Mouse (Mus musculus) embryonic fibroblast, embryonic 13.5 days (primary cell): ENCODE measurements at regions not wholly inside any gene's neighbourhood (a gene's known extent, or its start where the extent isn't known, plus 50 kb on each side); places are given as distances from the start of the nearest gene placed in this dataset.

Experiments used
- H3K27ac ChIP-seq: 2 replicates; pipeline ENCODE4 v1.5.1; 2012; ENCODE audit warnings: low read length, control low read depth, inconsistent platforms; ENCODE audit not compliant: insufficient read depth
- H3K4me1 ChIP-seq: 2 replicates; pipeline ENCODE4 v1.6.1; 2011; ENCODE audit warnings: low read length; ENCODE audit not compliant: control insufficient read depth, insufficient read depth
- H3K4me3 ChIP-seq: 2 replicates; pipeline ENCODE4 v1.5.1; 2011; ENCODE audit warnings: mild to moderate bottlenecking, control low read depth, low read length; ENCODE audit not compliant: insufficient read depth
- CTCF ChIP-seq: IDR thresholded peaks from 2 replicates; pipeline ENCODE4 v1.5.1; 2011; ENCODE audit warnings: mild to moderate bottlenecking, control low read depth, low read length, moderate library complexity, borderline replicate concordance; ENCODE audit not compliant: insufficient read depth
- POLR2A ChIP-seq: IDR thresholded peaks from 2 replicates; pipeline ENCODE4 v1.6.1; 2011; ENCODE audit warnings: low read depth, mild to moderate bottlenecking, control low read depth, low read length, moderate library complexity

- no peaks in the 10 kb centered on the region for H3K4me1 ChIP-seq
- no peak overlapping the region for H3K27ac ChIP-seq
- H3K4me3 ChIP-seq: no peak overlapping the region
- no peak for TF ChIP-seq CTCF
- TF ChIP-seq POLR2A: no peak
Measured at GRCm38 (mm10) chr10:87719978-87720377, 138.1 kb upstream of the Igf1 start.

GRCm38 (mm10) chr10:87722244-87722643, 135.8 kb upstream of the Igf1 start:
- Histone ChIP-seq H3K4me3 (no peak overlapping the region), H3K27ac (no peak overlapping the region), H3K4me1 (no peaks in the 10 kb centered on the region)
- TF ChIP-seq POLR2A (no peak), CTCF (no peak)

GRCm38 (mm10) chr10:87732658-87733057, 125.4 kb upstream of the Igf1 start:
- no peaks in the 10 kb centered on the region for H3K4me1 ChIP-seq
- H3K4me3 ChIP-seq: no peak overlapping the region
- H3K27ac ChIP-seq: no peak overlapping the region
- TF ChIP-seq POLR2A: no peak

GRCm38 (mm10) chr10:87733241-87733640, 124.8 kb upstream of the Igf1 start:
- TF ChIP-seq CTCF: no peak
- no peak for TF ChIP-seq POLR2A
- Histone ChIP-seq H3K4me1 (no peaks in the 10 kb centered on the region), H3K27ac (no peak overlapping the region), H3K4me3 (no peak overlapping the region)

- Histone ChIP-seq H3K27ac (no peak overlapping the region), H3K4me3 (no peak overlapping the region), H3K4me1 (no peaks in the 10 kb centered on the region)
- TF ChIP-seq POLR2A (no peak), CTCF (no peak)
Measured at GRCm38 (mm10) chr10:87740323-87740722, 117.7 kb upstream of the Igf1 start.

- no peaks in the 10 kb centered on the region for H3K4me1 ChIP-seq
- H3K27ac ChIP-seq: no peak overlapping the region
- no peak overlapping the region for H3K4me3 ChIP-seq
- TF ChIP-seq CTCF (no peak), POLR2A (no peak)
Measured at GRCm38 (mm10) chr10:87742766-87743165, 115.3 kb upstream of the Igf1 start.

GRCm38 (mm10) chr10:87747846-87748552, 110.1 kb upstream of the Igf1 start:
- H3K4me1 ChIP-seq: no peaks in the 10 kb centered on the region
- H3K4me3 ChIP-seq: no peak overlapping the region
- no peak overlapping the region for H3K27ac ChIP-seq
- TF ChIP-seq POLR2A (no peak), CTCF (no peak)

GRCm38 (mm10) chr10:87748631-87749193, 109.4 kb upstream of the Igf1 start:
- Histone ChIP-seq H3K4me3 (no peak overlapping the region), H3K4me1 (no peaks in the 10 kb centered on the region), H3K27ac (no peak overlapping the region)
- TF ChIP-seq CTCF (no peak), POLR2A (no peak)

- Histone ChIP-seq H3K4me1 (no peaks in the 10 kb centered on the region), H3K27ac (no peak overlapping the region), H3K4me3 (no peak overlapping the region)
- no peak for TF ChIP-seq CTCF
- no peak for TF ChIP-seq POLR2A
Measured at GRCm38 (mm10) chr10:87750321-87750720, 107.7 kb upstream of the Igf1 start.

- H3K4me1 ChIP-seq: no peaks in the 10 kb centered on the region
- no peak overlapping the region for H3K27ac ChIP-seq
- TF ChIP-seq CTCF (no peak), POLR2A (no peak)
- no peak overlapping the region for H3K4me3 ChIP-seq
Measured at GRCm38 (mm10) chr10:87750972-87751371, 107.1 kb upstream of the Igf1 start.

GRCm38 (mm10) chr10:87752117-87752516, 105.9 kb upstream of the Igf1 start:
- no peak for TF ChIP-seq POLR2A
- no peak for TF ChIP-seq CTCF
- Histone ChIP-seq H3K4me3 (no peak overlapping the region), H3K27ac (no peak overlapping the region), H3K4me1 (no peaks in the 10 kb centered on the region)

GRCm38 (mm10) chr10:87753483-87753882, 104.6 kb upstream of the Igf1 start:
- no peak overlapping the region for H3K4me3 ChIP-seq
- H3K4me1 ChIP-seq: no peaks in the 10 kb centered on the region
- H3K27ac ChIP-seq: no peak overlapping the region
- no peak for TF ChIP-seq POLR2A
- TF ChIP-seq CTCF: no peak
